Mouse (Mus musculus) CH12.LX (cell line): Measurements from ENCODE around the gene Shroom1. TPM values are rescaled to one million over a fixed set of nuclear protein-coding genes. Genes with fewer than 3 reads are reported as not detected.

Source experiments
- DNase-seq: peaks from one replicate; pipeline ENCODE4 v3.0.0-alpha.2; 2013; ENCODE audit errors: extremely low read depth
- H3K27ac ChIP-seq: 2 replicates; pipeline ENCODE4 v1.5.1; 2012; ENCODE audit warnings: low read depth, mild to moderate bottlenecking, control low read depth, moderate library complexity; ENCODE audit not compliant: insufficient read depth
- H3K27me3 ChIP-seq: replicated peaks from 2 replicates; pipeline ENCODE3; 2012; ENCODE audit warnings: inconsistent platforms
- H3K36me3 ChIP-seq, 2 experiments: replicated peaks in 1 of 2; 2 replicates each; pipeline versions ENCODE3 to v1.6.1; 2012; ENCODE audit warnings: inconsistent platforms in 1 of 2, low read length in 1 of 2, mild to moderate bottlenecking in 1 of 2, mixed read lengths in 1 of 2, moderate library complexity in 1 of 2; ENCODE audit not compliant: control insufficient read depth in 1 of 2, insufficient read depth in 1 of 2
- H3K4me1 ChIP-seq, 2 experiments: 2 replicates each; pipeline ENCODE4 v1.6.1; 2012; ENCODE audit warnings: inconsistent platforms in 1 of 2, moderate library complexity in 1 of 2; ENCODE audit not compliant: insufficient read depth in 2 of 2, control insufficient read depth in 1 of 2
- H3K4me2 ChIP-seq: 2 replicates; pipeline ENCODE4 v1.6.1; 2012; ENCODE audit warnings: low read depth, mild to moderate bottlenecking, control low read depth; ENCODE audit not compliant: poor library complexity, insufficient read depth, severe bottlenecking
- H3K4me3 ChIP-seq, 3 experiments: fragments of 150-350 bp in 1 of 3; sonication (generic) in 1 of 3; replicated peaks in 1 of 3; 2 replicates each; pipeline versions ENCODE3 to v1.5.1; 2011 to 2012; ENCODE audit warnings: low read depth in 2 of 3, low read length in 2 of 3, mild to moderate bottlenecking in 2 of 3, moderate library complexity in 2 of 3, control low read depth in 1 of 3, improper control_type of control experiment in 1 of 3, inconsistent platforms in 1 of 3, mixed read lengths in 1 of 3; ENCODE audit not compliant: poor library complexity in 1 of 3
- H3K79me2 ChIP-seq: replicated peaks from 2 replicates; pipeline ENCODE4 v1.6.1; 2012; ENCODE audit warnings: mild to moderate bottlenecking, moderate library complexity; ENCODE audit not compliant: control insufficient read depth, poor library complexity, insufficient read depth, severe bottlenecking; ENCODE audit errors: extremely low read depth
- H3K9ac ChIP-seq: 2 replicates; pipeline ENCODE4 v1.6.1; 2012; ENCODE audit warnings: low read depth, mild to moderate bottlenecking, control low read depth, moderate library complexity; ENCODE audit not compliant: insufficient read depth
- H3K9me3 ChIP-seq: replicated peaks from 2 replicates; pipeline ENCODE3; 2012; ENCODE audit warnings: low read length, inconsistent platforms, mixed read lengths
- BHLHE40 ChIP-seq: IDR thresholded peaks from 2 replicates; pipeline ENCODE4 v1.6.1; 2011; ENCODE audit warnings: mild to moderate bottlenecking, low read depth, low read length, improper control_type of control experiment
- CHD1 ChIP-seq: IDR thresholded peaks from 2 replicates; pipeline ENCODE4 v1.6.1; 2012; ENCODE audit warnings: low read depth, low read length, improper control_type of control experiment, inconsistent platforms
- CHD2 ChIP-seq: IDR thresholded peaks from 2 replicates; pipeline ENCODE4 v1.6.1; 2011; ENCODE audit warnings: low read length, improper control_type of control experiment
- CTCF ChIP-seq, 2 experiments: IDR thresholded peaks in 1 of 2; conservative IDR thresholded peaks in 1 of 2; 2 replicates each; pipeline ENCODE4 v1.5.1; 2011 to 2012; ENCODE audit warnings: low read depth in 2 of 2, low read length in 2 of 2, improper control_type of control experiment in 1 of 2, inconsistent platforms in 1 of 2, mild to moderate bottlenecking in 1 of 2, moderate library complexity in 1 of 2
- ETS1 ChIP-seq: conservative IDR thresholded peaks from 2 replicates; pipeline ENCODE4 v1.6.1; 2012; ENCODE audit warnings: low read depth, mild to moderate bottlenecking, inconsistent platforms, low read length, improper control_type of control experiment, moderate library complexity
- GABPA ChIP-seq: IDR thresholded peaks from 2 replicates; pipeline ENCODE4 v1.6.1; 2012; ENCODE audit warnings: low read depth, low read length, improper control_type of control experiment, inconsistent platforms; ENCODE audit not compliant: insufficient replicate concordance
- HCFC1 ChIP-seq: IDR thresholded peaks from 2 replicates; pipeline ENCODE4 v1.6.1; 2012; ENCODE audit warnings: low read depth, mild to moderate bottlenecking, inconsistent platforms, low read length, improper control_type of control experiment
- IRF4 ChIP-seq: IDR thresholded peaks from 2 replicates; pipeline ENCODE4 v1.6.1; 2014; ENCODE audit warnings: low read depth, mild to moderate bottlenecking, inconsistent platforms, low read length, improper control_type of control experiment
- JUND ChIP-seq: conservative IDR thresholded peaks from 2 replicates; pipeline ENCODE4 v1.6.1; 2011; ENCODE audit warnings: low read depth, low read length, improper control_type of control experiment
- MAFK ChIP-seq: IDR thresholded peaks from 2 replicates; pipeline ENCODE4 v1.6.1; 2011; ENCODE audit warnings: low read length, improper control_type of control experiment; ENCODE audit not compliant: insufficient replicate concordance
- MAX ChIP-seq: IDR thresholded peaks from 2 replicates; pipeline ENCODE4 v1.6.1; 2011; ENCODE audit warnings: low read length, improper control_type of control experiment
- MAZ ChIP-seq: IDR thresholded peaks from 2 replicates; pipeline ENCODE4 v1.6.1; 2012; ENCODE audit warnings: low read depth, mild to moderate bottlenecking, inconsistent platforms, low read length, improper control_type of control experiment, moderate library complexity
- MEF2A ChIP-seq: IDR thresholded peaks from 2 replicates; pipeline ENCODE4 v1.6.1; 2014; ENCODE audit warnings: low read depth, mild to moderate bottlenecking, inconsistent platforms, low read length, improper control_type of control experiment, borderline replicate concordance
- MXI1 ChIP-seq: IDR thresholded peaks from 2 replicates; pipeline ENCODE4 v1.6.1; 2011; ENCODE audit warnings: mild to moderate bottlenecking, low read depth, low read length, improper control_type of control experiment
- MYC ChIP-seq: IDR thresholded peaks from 2 replicates; pipeline ENCODE4 v1.6.1; 2011; ENCODE audit warnings: low read depth, mild to moderate bottlenecking, improper control_type of control experiment, low read length
- POLR2AphosphoS2 ChIP-seq: IDR thresholded peaks from 2 replicates; pipeline ENCODE4 v1.6.1; 2011; ENCODE audit warnings: low read depth, low read length, improper control_type of control experiment
- RAD21 ChIP-seq: IDR thresholded peaks from 2 replicates; pipeline ENCODE4 v1.6.1; 2011; ENCODE audit warnings: low read depth, mild to moderate bottlenecking, low read length, improper control_type of control experiment, moderate library complexity
- RCOR1 ChIP-seq: conservative IDR thresholded peaks from 2 replicates; pipeline ENCODE4 v1.6.1; 2012; ENCODE audit warnings: low read depth, mild to moderate bottlenecking, inconsistent platforms, low read length, improper control_type of control experiment
- SIN3A ChIP-seq: IDR thresholded peaks from 2 replicates; pipeline ENCODE4 v1.6.1; 2012; ENCODE audit warnings: low read length, improper control_type of control experiment, inconsistent platforms
- SMC3 ChIP-seq: IDR thresholded peaks from 2 replicates; pipeline ENCODE4 v1.6.1; 2011; ENCODE audit warnings: low read depth, low read length, improper control_type of control experiment
- TCF12 ChIP-seq: IDR thresholded peaks from 2 replicates; pipeline ENCODE4 v1.6.1; 2014; ENCODE audit warnings: low read depth, mild to moderate bottlenecking, inconsistent platforms, low read length, improper control_type of control experiment
- UBTF ChIP-seq: IDR thresholded peaks from 2 replicates; pipeline ENCODE4 v1.6.1; 2012; ENCODE audit warnings: low read depth, mild to moderate bottlenecking, inconsistent platforms, low read length, improper control_type of control experiment, moderate library complexity
- USF1 ChIP-seq: IDR thresholded peaks from 2 replicates; pipeline ENCODE4 v1.6.1; 2014; ENCODE audit warnings: low read depth, mild to moderate bottlenecking, inconsistent platforms, low read length, improper control_type of control experiment
- USF2 ChIP-seq: conservative IDR thresholded peaks from 2 replicates; pipeline ENCODE4 v1.6.1; 2011; ENCODE audit warnings: low read depth, low read length, improper control_type of control experiment
- ZC3H11A ChIP-seq: IDR thresholded peaks from 2 replicates; pipeline ENCODE4 v1.6.1; 2012; ENCODE audit warnings: low read depth, mild to moderate bottlenecking, inconsistent platforms, low read length, improper control_type of control experiment
- ZKSCAN1 ChIP-seq: IDR thresholded peaks from 2 replicates; pipeline ENCODE4 v1.6.1; 2012; ENCODE audit warnings: low read depth, inconsistent platforms, low read length, improper control_type of control experiment, borderline replicate concordance
- ZMIZ1 ChIP-seq: IDR thresholded peaks from 2 replicates; pipeline ENCODE4 v1.6.1; 2012; ENCODE audit warnings: low read depth, mild to moderate bottlenecking, inconsistent platforms, low read length, improper control_type of control experiment
- ZNF384 ChIP-seq: IDR thresholded peaks from 2 replicates; pipeline ENCODE4 v1.6.1; 2012; ENCODE audit warnings: low read depth, low read length, improper control_type of control experiment, inconsistent platforms
- dilution Hi-C: fragments of 300-500 bp; cut with MboI; formaldehyde crosslinking; loops from 2 replicates; pipeline ENCODE4 v1.14.3; 2020; ENCODE audit warnings: low sequenced_read_pairs; ENCODE audit not compliant: extremely low pct_unique_long_range_greater_than_20kb, extremely low pct_ligation_motif_present
- in situ Hi-C: fragments of 300-500 bp; cut with MboI; formaldehyde crosslinking; loops from 3 replicates; pipeline ENCODE4 v1.14.3; 2019; ENCODE audit warnings: low sequenced_read_pairs, low pct_ligation_motif_present, low pct_unique_long_range_greater_than_20kb, mixed read lengths
- polyA plus RNA-seq: library from polyadenylated mRNA; unstranded; fragments of >175 nt; gene quantifications from 2 replicates; pipeline ENCODE4 v1.2.1, GENCODE M21; 2012; ENCODE audit warnings: low read depth; ENCODE audit not compliant: insufficient read length
- total RNA-seq, 2 experiments: library from RNA; depleted of rRNA; stranded (reverse); fragments of 300-350 nt in 1 of 2; fragments of >200 nt in 1 of 2; gene quantifications; 2 replicates each; pipeline ENCODE4 v1.2.3; 2012 to 2014

The Shroom1 gene
- total and polyA plus RNA-seq, 3 experiments = not detected

- H3K27me3 ChIP-seq = no peaks in the 10 kb centered on the region
Observed at GRCm38 (mm10) chr11:53413871-53414270, 43.1 kb upstream of the Shroom1 start.

GRCm38 (mm10) chr11:53418048-53418447, 39.0 kb upstream of the Shroom1 start:
- Histone ChIP-seq H3K9ac (no peak overlapping the region), H3K4me3 (no peak overlapping the region), H3K27ac (no peak overlapping the region), H3K4me2 (no peak overlapping the region), H3K4me1 (no peaks in the 10 kb centered on the region), H3K36me3 (peaks cover 58 to 89% of the 10 kb centered on the region in 2 experiments), H3K9me3 (no peaks in the 10 kb centered on the region), H3K79me2 (no peaks in the 10 kb centered on the region; the same call in 1 of the 2 replicates), H3K27me3 (no peaks in the 10 kb centered on the region)
- dilution Hi-C loops = no loop called here
- DNase-seq = no peak
- TF ChIP-seq HCFC1 = no peak
- TF ChIP-seq CTCF (conservative IDR thresholded peaks at IDR 0.05 in 1 of 2, IDR thresholded peaks at IDR 0.05 in 1 of 2; ENCODE audit: low read depth in 2 of 2, low read length in 2 of 2) = no peak
- no peak for TF ChIP-seq RAD21
- no peak for TF ChIP-seq SIN3A
- no peak for TF ChIP-seq USF1
- TF ChIP-seq BHLHE40 = no peak
- no peak for TF ChIP-seq ZMIZ1
- TF ChIP-seq MAFK = no peak
- TF ChIP-seq GABPA = no peak
- no peak for TF ChIP-seq JUND
- TF ChIP-seq TCF12 = no peak
- no peak for TF ChIP-seq SMC3
- TF ChIP-seq ETS1 = no peak
- no peak for TF ChIP-seq UBTF
- TF ChIP-seq POLR2AphosphoS2 = no peak
- TF ChIP-seq MEF2A = no peak
- TF ChIP-seq CHD1 = no peak
- in situ Hi-C loops = no loop called here

More at GRCm38 (mm10) chr11:53413871-53414270, 43.1 kb upstream of the Shroom1 start:
- peaks cover 76 to 97% of the 10 kb centered on the region in 2 experiments for H3K36me3 ChIP-seq
- no peak overlapping the region for H3K27ac ChIP-seq
- in situ Hi-C loops = no loop called here
- TF ChIP-seq MYC (no peak), ZKSCAN1 (no peak), MAFK (no peak), ZNF384 (no peak), HCFC1 (no peak), ZMIZ1 (no peak), MXI1 (no peak), USF2 (no peak), MAZ (no peak), MAX (no peak), USF1 (no peak), UBTF (no peak), RCOR1 (no peak), GABPA (no peak), JUND (no peak), IRF4 (no peak), ZC3H11A (no peak), CHD2 (no peak)
- TF ChIP-seq, all 38 proteins: peak for 0
- no peak for DNase-seq
- Histone ChIP-seq H3K4me3 (no peak overlapping the region), H3K9me3 (no peaks in the 10 kb centered on the region), H3K9ac (no peak overlapping the region), H3K79me2 (no peaks in the 10 kb centered on the region; the same call in 1 of the 2 replicates), H3K4me2 (no peak overlapping the region), H3K4me1 (no peaks in the 10 kb centered on the region)
- dilution Hi-C loops = no loop called here
